Mouse (Mus musculus) frontal cortex, postnatal 10 days (tissue): ENCODE results near the gene Stk11.

Experiments
- DNase-seq, 2 experiments: peaks; one replicate each; pipeline ENCODE4 v3.0.0; 2022; ENCODE audit warnings: low spot score in 2 of 2, mixed read lengths in 1 of 2

The Stk11 gene

GRCm38 (mm10) chr10:80144864-80145838 lies 29.5 kb downstream of the Stk11 start:
- DNase-seq = peak in 1 of 2 experiments; percentile 74

GRCm38 (mm10) chr10:80145896-80146295 lies 30.3 kb downstream of the Stk11 start:
- DNase-seq = no peak

DNA sequence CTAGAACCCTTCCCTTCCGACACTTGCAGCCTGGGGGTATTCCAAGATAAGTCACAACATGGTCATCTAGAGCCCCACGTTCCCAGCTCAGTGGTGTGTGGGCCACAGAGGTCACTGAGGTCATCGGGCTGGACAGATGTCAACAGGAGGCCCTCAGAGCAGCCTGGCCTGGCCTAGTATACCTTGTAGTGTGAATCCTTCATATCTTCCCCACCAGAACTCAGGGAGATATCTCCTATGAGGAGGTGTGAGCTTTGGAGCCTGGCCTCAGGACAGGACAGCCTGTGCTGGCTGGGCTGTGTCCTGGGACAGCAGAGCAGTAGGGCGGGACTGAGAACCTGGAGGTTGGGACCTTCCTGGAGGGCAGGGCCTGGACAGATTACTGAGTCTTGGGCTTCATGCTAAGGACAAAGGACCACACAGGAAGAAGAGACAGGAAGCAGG lies 31.0 kb downstream of the Stk11 start:
- DNase-seq = no peak

DNA sequence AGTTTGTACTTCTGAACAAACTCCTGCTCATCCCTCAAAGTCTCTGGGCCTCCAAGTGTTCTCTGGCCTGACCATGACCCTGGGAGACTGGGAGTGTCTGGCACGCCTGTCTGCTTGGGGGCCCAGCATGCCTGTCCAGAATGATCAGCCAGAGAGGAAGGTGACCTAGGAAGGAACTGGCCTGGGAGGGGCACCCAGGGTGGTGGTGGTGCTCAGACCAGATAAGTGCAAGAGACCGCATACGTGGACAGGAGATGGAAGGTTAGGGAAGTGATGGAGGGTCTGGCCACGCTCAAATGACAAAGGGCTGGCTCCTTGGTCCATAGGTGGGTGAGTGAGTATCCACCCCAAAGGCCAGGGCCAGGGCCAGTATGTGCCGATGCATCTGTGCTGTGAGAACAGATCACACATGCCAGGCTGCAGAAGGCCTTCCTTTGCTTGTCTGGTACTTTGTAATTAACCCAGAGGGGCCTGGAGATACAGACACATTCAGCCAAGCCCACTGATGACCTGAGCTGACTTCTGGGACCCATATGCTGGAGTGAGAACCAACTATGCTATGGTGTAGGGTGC lies 31.6 kb downstream of the Stk11 start:
- DNase-seq = no peak

DNA sequence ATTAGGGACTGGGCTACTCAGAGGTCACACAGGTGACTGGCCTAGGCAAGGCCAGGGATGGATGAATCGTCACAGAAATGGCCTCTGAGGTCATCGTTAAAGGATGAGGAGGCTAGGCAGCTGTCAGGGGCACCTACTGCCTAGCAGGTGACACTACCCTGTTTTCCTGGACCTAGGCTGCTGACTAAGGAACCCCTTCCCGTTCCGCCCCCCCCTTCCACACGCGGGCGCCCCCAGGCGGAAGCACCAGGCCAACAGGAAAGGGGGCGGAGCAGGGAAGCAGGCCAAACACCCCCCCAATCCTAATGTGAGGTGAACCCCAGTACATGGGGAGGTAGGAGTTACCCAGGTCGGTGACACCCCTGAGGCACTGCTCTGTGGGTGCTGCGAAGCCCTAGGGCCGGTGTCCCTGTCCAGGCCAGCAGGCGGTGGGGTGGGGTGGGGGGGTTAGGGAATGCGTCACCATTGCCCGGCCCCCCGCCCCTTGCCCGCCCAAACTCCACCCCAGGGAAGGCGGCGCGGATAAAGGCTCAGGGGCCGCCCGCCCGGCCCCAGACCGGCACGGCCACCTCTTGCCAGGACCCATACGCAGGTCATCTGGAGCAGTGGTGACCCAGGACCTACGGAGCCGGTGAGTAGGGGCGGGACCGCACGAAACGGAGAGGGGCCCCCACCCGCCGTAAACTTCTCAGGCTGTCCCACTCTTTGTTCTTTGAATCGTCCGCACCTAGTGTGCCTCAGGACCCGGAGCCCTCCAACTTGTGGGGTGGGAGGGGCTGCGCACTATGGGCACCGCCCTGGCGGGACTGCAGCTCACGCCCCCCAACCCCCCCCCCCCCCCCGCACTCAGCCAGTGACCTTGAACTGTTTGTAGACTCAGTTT lies 32.4 kb downstream of the Stk11 start, which contains the start of gene Midn:
Midn (plus strand) TSS at position 554 of the 883 bp plus-strand sequence.
- DNase-seq = peak in 1 of 2 experiments; percentile 76

GRCm38 (mm10) chr10:80148610-80149290 lies 33.1 kb downstream of the Stk11 start:
- peak; percentile 92 to 95 for DNase-seq

GRCm38 (mm10) chr10:80149291-80150225 lies 34.0 kb downstream of the Stk11 start:
- peak; percentile 98 to 99 for DNase-seq

DNA sequence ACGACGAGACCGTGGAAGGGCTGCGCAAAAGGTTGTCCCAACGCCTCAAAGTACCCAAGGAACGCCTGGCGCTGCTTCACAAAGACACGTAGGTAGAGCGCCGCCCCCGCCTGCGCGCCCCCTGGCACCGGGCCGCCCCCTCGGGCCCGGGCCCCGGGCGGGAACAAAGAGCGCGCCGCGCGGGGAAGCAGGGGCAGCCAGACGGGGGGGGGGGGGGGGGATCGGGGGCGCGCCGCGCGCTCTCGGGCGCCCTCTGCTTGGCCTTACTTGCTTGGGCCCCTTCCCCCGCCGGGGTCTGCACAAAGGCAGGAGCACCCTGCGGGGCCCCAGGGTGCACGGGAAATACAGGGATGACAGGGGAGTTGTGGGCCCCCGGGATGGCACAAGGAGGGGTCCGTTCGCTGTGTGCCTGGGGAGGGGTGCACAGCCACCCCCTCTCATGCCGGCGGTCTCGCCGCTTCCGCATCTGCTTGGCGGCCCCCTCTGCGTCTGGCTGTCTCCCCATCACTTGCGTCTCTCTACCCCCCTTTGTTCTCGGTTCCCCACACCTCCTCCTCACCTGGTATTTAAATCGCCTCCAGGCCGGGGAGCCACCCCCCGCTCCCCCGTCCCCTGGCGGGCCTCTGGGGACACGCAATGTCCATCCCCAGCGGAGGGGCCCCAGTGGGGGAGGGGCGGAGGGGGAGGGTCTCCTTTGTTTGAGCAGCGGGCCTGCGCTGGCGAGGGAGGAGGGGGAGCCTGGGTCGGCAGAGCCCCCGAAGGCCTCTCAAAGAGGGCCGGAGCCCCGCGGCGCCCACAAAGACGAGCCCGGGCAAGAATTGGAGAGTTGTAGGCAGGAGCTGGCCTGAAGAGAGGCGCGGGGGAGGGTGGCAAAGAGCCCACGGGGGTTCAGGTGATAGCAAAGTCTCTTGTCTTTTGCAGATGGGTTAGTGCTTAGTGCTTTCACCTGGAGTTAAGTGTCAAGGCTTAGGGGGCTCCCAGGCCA lies 34.9 kb downstream of the Stk11 start:
- DNase-seq = peak in 1 of 2 experiments; percentile 71

DNA sequence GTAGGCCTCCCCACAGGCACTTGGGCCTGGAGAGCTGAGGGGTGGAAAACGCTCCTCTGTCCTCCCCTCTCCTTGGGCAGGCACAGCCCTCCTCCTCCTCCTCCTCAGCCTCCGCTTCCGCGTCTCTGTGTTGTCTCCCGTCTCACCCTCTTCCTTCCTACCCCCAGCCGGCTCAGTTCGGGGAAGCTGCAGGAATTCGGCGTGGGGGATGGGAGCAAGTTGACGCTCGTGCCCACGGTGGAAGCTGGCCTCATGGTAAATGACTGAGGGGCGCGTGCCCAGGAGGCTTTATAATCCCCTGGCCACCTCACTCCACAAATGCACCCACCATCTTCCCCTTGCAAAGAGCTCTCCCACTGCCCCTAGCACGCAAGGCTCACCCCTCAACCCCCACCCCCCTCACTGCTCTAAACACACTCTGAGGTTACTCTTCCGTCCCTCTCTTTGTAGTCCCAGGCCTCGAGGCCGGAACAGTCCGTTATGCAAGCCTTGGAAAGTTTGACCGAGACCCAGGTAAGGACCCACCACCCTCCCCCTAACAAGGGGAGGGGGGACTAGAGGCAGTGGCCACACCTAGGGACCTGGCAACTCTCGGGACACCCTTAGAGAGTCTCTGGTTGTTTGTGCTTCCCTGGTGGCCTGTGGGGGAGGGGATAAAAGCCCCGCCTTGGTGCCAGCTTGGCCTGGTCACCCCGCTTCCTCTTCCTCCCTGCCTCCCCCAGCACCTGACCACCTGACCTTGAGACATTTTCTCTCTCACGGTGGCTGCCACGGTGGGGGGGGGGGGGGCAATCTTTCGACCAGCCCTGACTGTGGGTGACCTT lies 35.8 kb downstream of the Stk11 start:
- DNase-seq = no peak

DNA sequence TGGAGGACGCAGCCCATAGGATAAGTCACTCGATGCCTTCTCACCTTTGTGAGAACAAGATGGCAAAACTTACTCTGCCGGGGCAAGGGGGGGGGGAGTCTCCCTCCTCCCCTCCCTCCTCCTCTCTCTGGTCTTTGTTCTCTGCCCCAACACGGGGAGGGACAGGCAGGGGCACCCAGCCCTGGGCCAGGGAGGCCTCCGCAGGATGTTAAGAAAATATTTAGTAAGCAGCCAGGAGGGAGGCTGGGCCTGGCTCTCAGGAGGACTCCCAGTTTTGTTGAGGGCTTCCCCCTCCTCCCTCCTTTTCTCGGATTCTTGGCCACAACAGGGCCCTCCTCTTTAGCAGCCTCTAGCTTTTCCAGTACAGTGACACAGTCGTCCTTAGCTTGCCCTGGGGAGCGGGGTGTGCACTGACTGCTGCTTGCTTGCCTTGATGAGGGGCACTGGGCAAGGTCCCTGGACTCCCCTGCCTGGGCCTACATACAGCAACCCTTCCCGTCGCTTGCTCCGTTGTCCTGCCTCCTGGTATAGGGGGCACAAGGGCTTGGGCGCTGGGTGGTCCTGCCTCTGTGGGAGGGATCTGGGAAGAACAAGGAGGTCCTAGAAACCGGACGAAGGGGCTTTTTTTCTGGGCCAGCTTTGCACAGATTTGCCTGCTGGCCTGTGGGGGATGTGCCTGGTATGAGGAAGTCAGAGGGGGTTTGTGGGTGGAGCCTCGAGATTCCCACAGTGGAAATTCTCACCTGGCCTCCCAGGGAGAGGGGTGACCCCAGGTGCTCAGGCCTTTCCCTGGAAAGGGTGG lies 36.7 kb downstream of the Stk11 start:
- DNase-seq = no peak

- DNase-seq = no peak
Observed at GRCm38 (mm10) chr10:80152873-80153260, 37.3 kb downstream of the Stk11 start.

GRCm38 (mm10) chr10:80153713-80154112 lies 38.1 kb downstream of the Stk11 start:
- no peak for DNase-seq

DNA sequence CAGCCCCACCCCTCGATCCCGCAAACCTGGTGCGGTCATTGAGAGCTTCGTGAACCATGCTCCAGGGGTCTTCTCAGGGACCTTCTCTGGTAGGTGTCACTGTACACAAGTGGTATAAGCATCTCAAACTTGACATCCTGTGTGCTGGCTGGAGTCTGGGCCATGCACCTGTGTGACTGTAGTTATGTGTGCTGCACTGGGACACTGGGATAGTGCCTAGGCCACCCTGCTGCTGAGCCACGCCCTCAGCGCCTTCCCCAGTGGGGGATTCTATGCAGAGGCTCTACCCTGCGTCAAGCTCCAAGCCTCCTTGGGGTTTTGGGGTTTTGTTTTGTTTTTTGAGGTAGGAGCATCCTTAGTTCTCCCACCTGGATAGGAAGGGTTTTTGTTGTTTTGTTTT lies 38.8 kb downstream of the Stk11 start:
- DNase-seq = no peak

GRCm38 (mm10) chr10:80155277-80155676 lies 39.7 kb downstream of the Stk11 start:
- no peak for DNase-seq

DNA sequence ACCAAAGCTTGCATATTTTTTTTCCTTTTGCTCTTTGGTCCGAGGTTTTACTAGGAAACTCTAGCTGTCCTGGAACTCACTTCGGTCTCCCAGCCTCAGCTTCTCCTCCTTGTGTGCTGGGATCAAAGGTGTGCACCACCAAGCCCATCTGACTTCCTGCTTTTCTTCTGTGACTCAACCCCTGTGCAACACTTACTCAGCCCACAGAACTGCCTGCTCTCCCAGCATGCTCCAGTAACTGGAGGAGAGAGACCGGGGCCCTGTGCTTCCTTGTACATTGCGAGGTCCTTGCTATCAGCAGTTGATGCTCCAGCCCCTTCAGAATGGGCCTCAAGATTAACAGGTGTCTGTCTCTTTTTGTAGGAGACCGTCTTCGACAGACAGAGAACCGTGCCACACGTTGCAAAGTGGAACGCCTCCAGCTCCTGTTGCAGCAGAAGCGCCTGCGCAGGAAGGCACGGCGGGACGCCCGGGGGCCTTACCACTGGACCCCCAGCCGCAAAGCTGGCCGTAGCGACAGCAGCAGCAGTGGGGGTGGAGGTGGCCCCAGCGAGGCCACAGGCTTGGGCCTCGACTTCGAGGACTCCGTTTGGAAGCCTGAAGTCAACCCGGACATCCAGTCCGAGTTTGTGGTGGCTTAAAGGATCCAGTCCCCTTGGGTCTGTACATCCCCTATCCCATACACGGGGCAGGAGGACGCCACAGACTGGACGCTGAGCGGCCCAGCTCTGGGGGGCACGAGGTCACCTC lies 40.6 kb downstream of the Stk11 start:
- no peak for DNase-seq

- DNase-seq = peak in 1 of 2 experiments; percentile 43
Observed at GRCm38 (mm10) chr10:80156752-80157053, 41.1 kb downstream of the Stk11 start.
